Mouse (Mus musculus): ENCODE results near the gene Tfap4.
A peak's percentile ranks its signal among the peaks of the same experiment; 100 is the strongest.

Gene Tfap4

GRCm38 (mm10) chr16:4517906-4518305 lies 41.7 kb downstream of the Tfap4 start:
- no peak for DNase-seq

GRCm38 (mm10) chr16:4514383-4514782 lies 45.3 kb downstream of the Tfap4 start:
- no peak for DNase-seq

DNA sequence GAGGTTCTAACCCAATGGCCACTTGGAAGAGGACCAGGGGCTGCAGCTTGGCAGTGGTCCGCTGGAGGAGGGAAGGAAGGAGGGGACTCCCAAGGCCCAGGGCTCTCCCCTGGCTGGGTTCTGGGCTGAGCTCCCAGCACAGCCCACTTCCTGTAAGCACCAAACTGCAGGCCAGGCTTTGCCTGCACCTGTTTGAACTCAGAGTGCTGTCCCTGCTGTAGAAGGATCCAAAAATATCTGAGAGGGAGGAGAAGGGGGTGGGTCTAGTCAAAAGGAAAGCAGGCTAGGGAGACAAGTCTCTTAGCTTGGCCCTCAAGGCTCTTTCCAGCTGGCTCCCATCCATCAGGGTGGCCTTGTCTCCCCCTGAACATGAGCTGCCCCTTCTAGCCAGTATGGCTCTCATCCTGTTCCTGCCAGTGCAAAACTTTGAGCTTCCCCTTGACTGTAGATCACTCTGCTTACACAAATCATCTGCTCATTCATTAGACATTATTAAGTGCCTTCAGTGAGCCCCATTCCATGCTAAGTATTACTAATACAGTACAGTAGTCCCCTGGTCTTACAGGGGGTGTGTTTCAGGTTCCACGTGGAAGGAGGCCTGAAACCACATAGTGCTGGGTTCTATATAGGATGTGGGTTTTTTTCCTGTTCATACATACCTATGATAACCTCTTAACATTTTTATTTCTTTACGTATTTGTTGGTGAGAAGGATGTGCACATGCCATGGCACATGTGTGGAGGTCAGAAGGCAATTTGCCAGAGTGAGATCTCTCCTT lies 46.8 kb downstream of the Tfap4 start:
- DNase-seq, result peak; percentile 42

DNA sequence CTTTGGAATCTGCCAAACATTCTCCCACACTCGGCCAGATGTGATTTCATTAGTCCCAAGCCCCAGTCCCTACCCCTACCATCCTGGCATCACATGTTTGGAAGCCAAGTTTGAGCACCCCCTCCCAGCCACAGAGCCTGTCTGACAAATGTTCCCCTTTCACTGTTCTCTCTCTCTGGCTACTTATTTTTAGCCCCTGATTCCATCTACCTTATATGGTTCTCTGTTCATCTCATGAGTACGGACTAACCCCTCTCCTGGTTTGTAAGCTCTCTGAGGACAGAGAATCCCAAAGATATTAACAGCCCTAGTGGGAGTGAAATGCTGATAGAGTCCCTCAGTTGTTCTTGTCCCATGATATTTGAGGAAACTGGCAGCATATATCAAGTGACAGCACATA lies 48.3 kb downstream of the Tfap4 start:
- no peak for DNase-seq

DNA sequence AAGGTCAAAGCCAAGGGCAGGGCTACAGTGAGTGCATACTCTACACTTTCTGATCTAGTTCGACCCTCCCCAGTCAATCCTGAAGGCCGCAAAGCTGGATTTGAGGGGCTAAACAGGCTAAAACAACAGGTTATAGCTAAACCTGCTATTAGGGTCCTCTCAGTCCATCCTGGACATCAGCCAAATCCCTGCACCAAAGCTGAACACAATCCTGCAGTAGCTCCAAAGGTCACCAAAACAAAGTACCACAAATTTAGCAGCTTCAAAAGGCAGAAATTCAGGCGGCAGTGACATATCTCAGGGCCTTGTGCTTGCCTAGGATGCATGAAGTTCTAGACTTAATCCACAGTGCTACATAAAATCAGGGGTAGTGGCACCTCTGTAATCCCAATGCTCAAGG lies 53.5 kb downstream of the Tfap4 start:
- no peak for DNase-seq

- DNase-seq, result no peak
These were observed 56.2 kb downstream of the Tfap4 start for GRCm38 (mm10) chr16:4503495-4503894.

- no peak for DNase-seq
These were observed 57.1 kb downstream of the Tfap4 start for GRCm38 (mm10) chr16:4502568-4502967.

GRCm38 (mm10) chr16:4501703-4502102 lies 58.0 kb downstream of the Tfap4 start:
- no peak for DNase-seq

GRCm38 (mm10) chr16:4500598-4501385 lies 58.9 kb downstream of the Tfap4 start:
- DNase-seq, result no peak

DNA sequence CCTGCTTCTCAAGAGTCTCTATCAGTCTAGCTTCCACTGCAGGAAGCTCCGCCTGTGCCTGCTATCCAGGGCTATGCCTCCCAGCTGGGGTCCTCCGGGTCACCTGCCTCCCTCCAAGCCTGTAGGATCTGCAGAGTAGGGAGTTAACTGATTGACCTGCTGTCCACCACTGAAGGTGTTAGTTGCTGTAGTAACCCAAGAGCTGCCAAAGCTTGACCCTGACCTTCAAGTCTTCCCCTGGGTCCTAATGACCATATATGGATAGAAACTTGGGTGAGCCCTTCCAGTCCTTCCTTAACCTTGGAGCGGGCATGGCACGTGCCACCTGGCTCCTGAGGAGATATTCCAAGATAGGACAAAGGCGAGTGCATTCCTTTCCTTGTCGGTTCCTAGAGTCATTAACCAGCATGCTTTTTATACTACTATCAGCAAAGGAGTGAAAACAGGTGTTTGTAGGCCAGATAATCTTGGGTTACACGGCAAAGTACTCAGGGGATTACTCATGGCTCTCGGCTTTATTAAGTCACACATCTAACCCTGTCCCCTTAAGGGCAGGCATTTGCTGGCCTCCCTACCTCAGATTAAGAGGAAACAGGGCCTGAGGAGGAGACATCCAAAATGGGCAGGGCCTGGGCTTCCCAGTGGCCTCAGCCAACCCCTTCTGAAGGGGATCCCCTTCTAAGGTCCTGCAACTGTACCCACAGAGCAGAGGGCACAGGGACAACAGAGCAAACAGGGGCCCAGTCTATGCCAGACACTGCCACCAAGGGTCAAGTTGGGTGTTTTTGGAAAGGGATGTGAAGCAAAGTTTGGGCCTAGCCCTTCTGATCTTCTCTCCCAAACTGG lies 61.7 kb downstream of the Tfap4 start:
- no peak for DNase-seq

GRCm38 (mm10) chr16:4496470-4496869 lies 63.2 kb downstream of the Tfap4 start:
- no peak for DNase-seq

GRCm38 (mm10) chr16:4495861-4496260 lies 63.8 kb downstream of the Tfap4 start:
- DNase-seq, result peak; percentile 81

Data from lung, postnatal 36 days (tissue).